In the genomic region with DNA sequence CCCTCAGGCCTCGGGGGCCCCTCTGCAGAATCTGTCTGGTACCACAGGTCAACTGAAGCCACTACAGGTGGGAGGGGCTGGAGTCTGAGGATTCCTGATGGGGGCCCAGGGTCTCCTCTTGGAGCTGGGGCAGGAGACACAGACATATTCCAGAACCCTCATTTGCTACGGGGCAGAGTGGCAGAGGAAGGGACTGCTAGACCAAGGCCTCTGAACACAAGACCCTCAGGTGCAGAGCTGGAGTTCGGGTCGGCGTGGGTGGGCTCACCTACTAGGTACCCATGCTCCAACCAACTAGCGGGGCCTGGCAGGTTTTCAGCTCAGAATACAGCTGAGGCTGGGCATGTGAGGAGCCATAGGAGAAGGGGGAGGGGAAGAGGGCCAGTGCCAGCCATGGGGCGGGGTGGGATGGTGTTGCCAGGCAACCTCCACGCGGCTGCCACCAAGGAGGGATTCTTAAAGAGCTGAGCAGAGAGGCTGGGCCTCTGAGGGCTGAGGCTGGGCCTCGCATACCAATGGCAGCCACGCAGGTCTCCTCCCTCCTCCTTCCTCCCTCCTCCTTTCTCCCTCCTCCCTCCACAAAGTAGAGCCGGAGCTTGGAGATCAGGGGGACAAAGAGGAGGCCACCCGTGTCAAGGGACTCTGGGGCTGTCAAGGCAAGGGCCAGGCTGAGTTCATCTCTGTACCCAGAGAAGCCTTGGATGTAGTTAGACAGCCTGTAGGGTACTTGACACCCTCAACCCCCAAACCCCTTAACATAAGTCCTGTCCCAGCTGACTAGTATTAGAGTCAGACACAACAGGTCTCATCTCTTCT, we compare ENCODE assay signal across 9 mouse cellular contexts. TPM values are rescaled to one million over a fixed set of nuclear protein-coding genes. Genes with fewer than 3 reads are reported as not detected.
DNase-seq lines count a peak whose midpoint lies in the region; ATAC-seq lines count a peak whose summit lies in the region.
"Had no signal": no experiment of that assay in that cellular context is flagged by ENCODE, and none has a peak within 500 bp of the region (broad histone marks: within the 10 kb centered on the region; RNA-seq: fewer than 3 reads in every experiment).

No protein-coding gene starts in this region.

- intact Hi-C loops in left cerebral cortex, postnatal 4 days (cut with DNase I): no loop called here

- H3K4me1 ChIP-seq in hindbrain, embryonic 16.5 days (ENCODE audit: control insufficient read depth, insufficient read depth, low read depth, low read length): peaks cover 19% of the 10 kb centered on the region
- peaks cover 28% of the 10 kb centered on the region for H3K4me1 ChIP-seq in midbrain, embryonic 14.5 days (ENCODE audit: control insufficient read depth, insufficient read depth, low read length)

- WGBS in hindbrain, embryonic 16.5 days: 10% methylated on average over 13 of the region's 13 CpGs
- WGBS in midbrain, embryonic 14.5 days: 6% methylated on average over 13 of the region's 13 CpGs

- peak overlapping the region; percentile 28; the same call in 1 of the 2 replicates for H3K9ac ChIP-seq in hindbrain, embryonic 16.5 days (ENCODE audit: low read depth, low read length)
- H3K9ac ChIP-seq in midbrain, embryonic 14.5 days (replicated peaks; ENCODE audit: low read length): no peak overlapping the region; the same call in 1 of the 2 replicates

- no peaks in the 10 kb centered on the region for H3K36me3 ChIP-seq in hindbrain, embryonic 16.5 days (ENCODE audit: control insufficient read depth, insufficient read depth, low read length)
- H3K36me3 ChIP-seq in midbrain, embryonic 14.5 days (ENCODE audit: control insufficient read depth, insufficient read depth, low read length): no peaks in the 10 kb centered on the region

- H3K9me3 ChIP-seq in hindbrain, embryonic 16.5 days (ENCODE audit: control insufficient read depth, low read length): no peaks in the 10 kb centered on the region
- H3K9me3 ChIP-seq in midbrain, embryonic 14.5 days (ENCODE audit: control insufficient read depth, low read length): no peaks in the 10 kb centered on the region
- H3K9me3 ChIP-seq: megakaryocyte, embryonic 14.5 days had no signal

- H3K27ac ChIP-seq in hindbrain, embryonic 16.5 days (ENCODE audit: low read depth, low read length): no peak overlapping the region
- H3K27ac ChIP-seq in midbrain, embryonic 14.5 days (replicated peaks; ENCODE audit: low read depth, low read length): peak overlapping the region; percentile 39

- peak; percentile 79 to 80 for DNase-seq in cerebellum, postnatal 10 days
- DNase-seq in cerebellum, postnatal 36 days: no peak
- DNase-seq in embryo, embryonic 9.5 days (ENCODE audit: extremely low spot score): peak; percentile 78
- peak; percentile 87 for DNase-seq in left cerebral cortex, postnatal 4 days
- DNase-seq in midbrain, embryonic 14.5 days: peak; percentile 91
- no peak for DNase-seq in adrenal gland, adult 18-20 months (ENCODE audit: low spot score in 2 of 2)
- DNase-seq in spleen, adult 18-20 months: no peak

- H3K4me3 ChIP-seq in hindbrain, embryonic 16.5 days (ENCODE audit: low read length): no peak overlapping the region
- H3K4me3 ChIP-seq in midbrain, embryonic 14.5 days (replicated peaks; ENCODE audit: low read depth, low read length): no peak overlapping the region
- H3K4me3 ChIP-seq: megakaryocyte, embryonic 14.5 days had no signal

- H3K4me2 ChIP-seq in hindbrain, embryonic 16.5 days (ENCODE audit: low read length): no peak overlapping the region
- peak overlapping the region; percentile 1 for H3K4me2 ChIP-seq in midbrain, embryonic 14.5 days (ENCODE audit: low read length)

- H3K27me3 ChIP-seq in hindbrain, embryonic 16.5 days (replicated peaks; ENCODE audit: control insufficient read depth, insufficient read depth, low read length): 0 out of 2 replicates have a peak, but pooled peaks cover 2% of the 10 kb centered on the region
- peaks cover 8% of the 10 kb centered on the region; the same call in 1 of the 2 replicates for H3K27me3 ChIP-seq in midbrain, embryonic 14.5 days (ENCODE audit: control insufficient read depth, insufficient read depth, low read length)

- peak; percentile 90 for ATAC-seq in hindbrain, embryonic 16.5 days
- ATAC-seq in midbrain, embryonic 14.5 days (ENCODE audit: low FRiP score, low TSS enrichment): peak; percentile 92

RNA-seq across cellular contexts. Expression of gene Otub1, which starts 33.9 kb away (rescaled TPM):
- polyA plus RNA-seq in hindbrain, embryonic 16.5 days (2015; fragmentation: Nextera tagmentation; extraction: Ambion mirVana): 246 and 249 TPM in 2 replicates
- total RNA-seq in left cerebral cortex, postnatal 4 days (2021): 100 to 1,000 TPM; 181 TPM
- polyA plus RNA-seq in midbrain, embryonic 14.5 days (2014; fragmentation: Nextera tagmentation; extraction: Ambion mirVana): 244 and 263 TPM in 2 replicates
- 100 to 1,000 TPM in 1 of 2 experiments, 10 to 100 TPM in 1; 96.7 to 125 TPM for total RNA-seq in adrenal gland, adult 18-20 months (2021)

RNA-seq across cellular contexts. Expression of gene Cox8a, which starts 45.2 kb away (rescaled TPM):
- 1,071 and 1,270 TPM in 2 replicates for polyA plus RNA-seq in hindbrain, embryonic 16.5 days (2015; fragmentation: Nextera tagmentation; extraction: Ambion mirVana)
- total RNA-seq in left cerebral cortex, postnatal 4 days (2021): 100 to 1,000 TPM; 469 to 499 TPM
- 921 and 1,195 TPM in 2 replicates for polyA plus RNA-seq in midbrain, embryonic 14.5 days (2014; fragmentation: Nextera tagmentation; extraction: Ambion mirVana)
- total RNA-seq in adrenal gland, adult 18-20 months (2021): 1,000 to 10,000 TPM; 1,005 to 1,597 TPM

Comparison
In these comparisons a context has a peak if more than half of its experiments do, and no peak if none do; other contexts are left out.
1. DNase-seq: peak in cerebellum, postnatal 10 days (2 of 2), embryo, embryonic 9.5 days (single experiment), left cerebral cortex, postnatal 4 days (single experiment) and midbrain, embryonic 14.5 days (single experiment); none in cerebellum, postnatal 36 days (0 of 2), adrenal gland, adult 18-20 months (0 of 2) and spleen, adult 18-20 months (0 of 2).